Mouse (Mus musculus) mature B cell (primary cell): Measurements from ENCODE around the gene A930018P22Rik.

Experiments
- in situ Hi-C: fragments of 300-500 bp; cut with MboI; formaldehyde crosslinking; loops from 2 replicates; pipeline ENCODE4 v1.14.3; 2019

Gene A930018P22Rik

DNA sequence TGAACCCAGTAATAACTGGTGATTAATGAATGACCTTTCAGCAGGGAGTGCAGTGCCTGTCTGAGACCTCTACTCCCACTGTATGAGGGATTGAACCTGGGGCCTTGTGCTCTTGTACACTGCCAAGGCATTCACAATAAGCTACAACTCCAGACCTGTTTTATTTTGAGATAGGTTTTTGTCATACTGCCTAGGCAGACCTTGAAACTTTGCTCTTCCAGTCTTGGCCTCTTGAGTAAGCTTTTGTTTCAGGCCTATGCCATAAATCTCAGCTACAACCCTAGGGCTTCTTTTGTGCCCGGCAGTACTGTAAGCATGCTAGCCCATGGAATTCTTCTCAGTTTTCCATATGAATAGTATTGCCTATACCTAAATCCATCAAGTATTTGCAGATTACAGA is 3.5 kb upstream of the A930018P22Rik start:
- in situ Hi-C loops, result no loop called here

DNA sequence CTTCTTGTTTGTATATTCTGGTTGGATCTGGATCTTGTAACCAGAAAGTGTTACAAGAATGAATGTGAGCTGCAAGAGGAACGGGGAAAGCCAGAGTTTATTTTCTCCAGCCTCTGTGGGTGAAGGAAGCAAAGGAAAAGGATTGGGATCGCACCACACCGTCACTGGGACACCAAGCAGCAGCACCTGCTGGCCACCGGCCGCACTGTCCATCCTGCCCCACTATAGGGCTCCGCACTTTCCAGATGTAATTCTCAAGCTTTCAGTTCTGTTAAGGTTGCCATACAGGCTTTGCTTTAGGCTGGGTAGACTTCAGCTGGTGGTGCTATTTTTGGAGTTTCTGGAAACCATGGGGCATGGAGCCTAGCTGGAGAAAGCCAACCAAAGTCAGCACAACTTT is 2.3 kb upstream of the A930018P22Rik start:
- in situ Hi-C loops, result no loop called here

DNA sequence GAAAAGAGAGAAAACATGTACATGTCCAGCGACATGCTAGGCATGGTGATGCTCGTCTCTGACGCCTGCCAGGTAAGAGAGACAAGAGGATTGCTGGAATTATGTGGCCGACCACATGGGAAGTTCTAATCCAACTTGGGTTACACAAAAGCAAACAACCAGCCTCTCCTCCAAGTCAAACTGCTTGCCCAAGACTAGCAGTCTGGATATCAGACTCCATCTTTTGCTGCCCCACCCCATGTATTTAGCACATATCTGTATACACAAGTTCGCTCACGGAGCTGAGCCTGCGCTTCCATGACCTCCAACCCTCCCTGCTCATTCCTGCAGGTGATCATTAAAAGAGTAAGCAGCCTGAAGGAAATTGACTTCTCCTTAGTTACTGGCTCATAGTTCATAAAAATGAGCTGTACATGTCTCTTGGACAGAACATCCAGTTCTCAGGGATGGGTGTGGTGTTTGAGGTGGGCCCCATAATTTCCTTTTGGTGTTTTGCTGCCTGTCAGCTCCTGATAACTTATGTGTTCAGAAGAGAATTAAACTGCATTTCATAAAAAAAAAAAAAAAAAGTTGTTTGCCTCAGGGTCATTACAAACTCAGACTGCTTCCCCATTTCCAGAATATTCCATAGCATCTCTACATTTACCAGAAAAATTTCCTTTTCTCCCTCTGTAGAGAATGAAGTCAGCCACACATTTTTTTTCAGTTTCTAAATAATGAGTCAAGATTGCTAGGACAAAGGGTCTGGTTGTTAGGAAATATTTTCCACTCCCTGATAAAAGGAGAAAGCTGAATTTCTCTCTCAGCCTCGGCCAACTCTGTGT is 676 bp upstream of the A930018P22Rik start:
- in situ Hi-C loops, result no loop called here

DNA sequence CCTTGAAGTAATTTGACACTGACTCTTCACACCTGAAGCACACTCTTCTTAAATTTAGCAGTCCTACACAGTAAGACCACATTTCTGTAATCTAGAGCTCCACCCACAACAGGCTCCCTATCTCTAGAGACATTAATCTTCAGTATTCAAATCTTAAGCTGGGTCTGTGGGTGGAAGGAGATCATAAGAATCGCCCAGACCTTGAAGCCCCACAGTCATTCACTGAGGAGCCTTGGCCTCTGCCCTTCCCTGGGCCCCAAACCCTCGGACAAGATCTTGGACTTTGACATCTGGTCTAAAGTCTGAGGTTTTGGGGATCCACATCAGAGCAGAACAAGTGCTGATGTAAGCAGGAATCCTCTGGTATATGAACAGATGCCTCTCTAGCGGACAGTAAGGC is 971 bp downstream of the A930018P22Rik start:
- in situ Hi-C loops, result no loop called here

DNA sequence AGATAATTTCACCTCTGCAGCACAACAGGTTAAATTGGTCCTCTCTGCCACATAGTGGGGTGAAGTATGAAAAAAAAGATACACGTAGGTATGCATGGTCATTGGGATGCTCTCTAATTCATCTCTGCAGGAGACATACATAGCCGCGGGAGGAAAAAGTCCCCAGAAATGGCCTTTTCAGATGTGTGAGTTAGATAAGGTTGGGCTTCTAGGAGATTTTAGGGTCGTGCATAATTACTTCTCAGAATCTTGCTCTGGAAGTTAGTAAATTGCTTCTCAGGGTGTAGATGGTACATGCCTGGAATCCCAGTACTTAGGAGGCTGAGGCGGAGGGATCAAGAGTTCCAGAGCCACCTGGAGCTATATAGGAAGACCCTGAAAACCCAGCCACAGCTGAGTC is 1.5 kb downstream of the A930018P22Rik start:
- in situ Hi-C loops, result no loop called here

DNA sequence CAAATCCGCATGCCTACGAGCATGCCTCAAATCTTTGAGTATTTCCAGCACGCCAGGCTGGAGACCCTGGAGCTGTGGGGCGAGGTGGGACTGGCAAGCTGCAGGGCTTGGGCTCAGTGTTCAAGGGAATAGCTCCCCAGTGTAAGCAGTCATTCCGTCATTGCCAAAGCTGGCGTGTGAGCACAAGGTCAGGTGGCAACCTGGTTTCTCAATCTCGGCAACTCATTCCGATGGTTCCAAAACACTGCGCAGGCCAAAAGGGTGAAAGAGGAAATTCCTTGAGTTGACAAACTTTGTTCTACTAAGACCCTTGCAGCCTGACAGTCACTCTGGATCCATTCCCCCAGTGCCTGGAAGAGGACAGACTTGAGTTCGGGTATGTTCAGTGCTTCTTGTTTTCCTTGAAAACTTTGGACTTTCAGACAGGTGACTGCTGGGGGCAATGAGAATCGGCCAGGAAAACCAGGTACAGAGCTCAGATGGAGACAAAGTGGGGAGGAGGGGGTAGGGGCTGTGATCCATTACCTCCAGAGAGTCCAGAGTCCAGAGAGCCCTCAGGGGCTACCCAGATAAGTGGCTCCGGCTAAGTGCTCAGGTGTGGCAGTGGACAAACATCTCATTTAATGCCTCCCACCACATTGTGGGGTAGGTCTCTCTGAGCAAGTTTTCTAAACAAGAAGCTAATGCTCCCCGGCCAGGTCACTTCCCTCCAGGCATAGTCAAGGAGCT is 6.4 kb downstream of the A930018P22Rik start:
- in situ Hi-C loops, result no loop called here

DNA sequence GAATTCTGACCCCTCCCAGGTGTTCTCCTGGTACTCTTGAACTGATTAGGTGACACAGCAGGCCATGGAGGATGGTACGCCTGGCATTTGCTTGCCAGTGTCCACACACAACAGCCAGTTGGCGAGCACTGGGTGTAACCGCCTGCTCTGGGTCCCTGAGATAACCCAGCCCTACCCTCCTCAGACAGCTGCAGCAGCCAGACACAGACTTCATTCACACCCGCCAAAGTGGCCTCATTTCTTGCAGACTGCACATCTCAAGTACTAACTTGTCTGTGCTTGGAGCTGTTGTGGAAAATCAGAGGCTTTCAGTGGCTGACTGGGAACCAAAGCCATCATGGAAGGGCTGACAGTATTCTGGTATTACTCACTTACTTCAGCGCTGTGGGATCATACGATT is 7.6 kb downstream of the A930018P22Rik start:
- in situ Hi-C loops, result no loop called here

DNA sequence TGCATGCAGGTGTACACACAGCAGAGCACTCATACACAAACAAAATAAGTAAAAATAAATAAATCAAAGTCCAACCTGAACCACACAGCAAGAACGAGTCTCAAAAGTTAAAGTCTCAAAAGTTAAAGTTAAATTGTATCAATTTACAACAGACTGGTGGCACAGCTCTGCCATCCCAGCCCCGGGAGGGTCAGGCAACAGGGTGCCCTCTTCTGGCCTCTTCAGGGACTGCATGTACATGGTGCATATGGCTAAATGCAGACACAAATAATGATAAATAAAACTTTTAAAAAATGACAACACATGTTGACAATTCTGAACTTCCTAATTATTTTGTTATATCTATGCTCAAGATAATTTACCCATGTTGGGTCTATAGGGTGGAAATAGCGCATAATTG is 8.4 kb downstream of the A930018P22Rik start:
- in situ Hi-C loops, result no loop called here

DNA sequence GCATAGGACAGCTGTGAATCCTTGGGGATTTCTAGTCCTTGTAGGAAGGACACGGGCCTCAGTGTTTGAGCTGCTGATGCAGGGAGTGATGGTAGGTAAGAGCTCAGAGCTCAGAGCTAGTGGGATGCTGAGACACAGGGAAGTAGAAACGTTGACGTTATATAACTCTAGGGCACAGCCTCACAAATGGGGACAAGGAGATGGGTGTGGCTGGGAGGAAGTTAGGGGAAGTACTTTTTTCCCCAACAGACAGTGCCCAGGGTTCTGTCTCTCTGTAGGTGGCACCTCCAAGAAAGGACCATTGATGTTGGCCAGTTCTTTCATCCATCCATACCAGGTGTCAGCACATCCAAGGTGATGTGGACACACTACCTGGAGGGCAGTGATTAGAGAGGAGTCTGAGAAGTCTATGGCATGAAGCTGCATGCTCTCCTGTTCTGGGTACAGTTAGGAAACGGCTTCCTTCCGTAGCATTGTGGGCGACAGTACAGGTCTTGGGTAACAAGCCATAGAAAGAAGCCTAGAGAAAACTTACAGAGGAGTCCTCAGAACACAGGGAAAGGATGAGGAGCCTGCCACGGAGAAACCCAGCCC is 9.8 kb downstream of the A930018P22Rik start:
- in situ Hi-C loops, result no loop called here

DNA sequence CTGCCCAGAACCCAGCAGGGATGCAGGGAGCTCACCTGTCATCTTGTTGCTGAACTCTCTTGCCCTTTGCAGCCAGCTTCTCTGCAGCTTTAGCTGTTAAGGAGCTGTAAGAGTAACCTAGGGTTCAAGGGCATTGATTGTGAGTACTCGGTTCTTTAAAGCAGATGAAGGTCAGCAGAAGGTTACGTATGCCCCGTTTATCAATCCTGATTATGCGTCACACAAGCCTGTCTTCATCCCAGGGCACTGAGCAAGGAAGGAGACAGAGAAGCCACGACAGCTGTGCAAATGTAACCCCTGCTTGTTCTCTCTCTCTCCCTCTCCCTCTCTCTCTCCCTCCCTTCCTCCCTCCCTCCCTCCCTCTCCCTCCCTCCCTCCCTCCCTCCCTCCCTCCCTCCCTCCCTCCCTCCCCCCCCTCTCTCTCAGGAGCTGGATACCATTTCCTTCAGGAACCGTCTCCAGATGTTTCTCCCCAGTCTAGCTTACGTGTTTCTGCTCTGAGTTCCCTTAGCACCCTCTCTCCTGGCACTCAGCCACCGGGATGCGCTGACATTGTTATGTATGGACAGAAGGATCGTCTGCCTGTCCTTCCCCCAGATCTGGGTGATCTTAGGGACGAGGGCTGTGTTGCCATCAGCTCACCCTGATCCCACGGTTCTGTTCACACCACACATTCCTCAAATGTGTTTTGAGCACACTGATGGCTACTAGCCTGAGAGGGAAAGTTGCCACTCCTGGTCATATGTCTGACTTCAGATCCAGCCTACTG is 10.7 kb downstream of the A930018P22Rik start:
- in situ Hi-C loops, result no loop called here

DNA sequence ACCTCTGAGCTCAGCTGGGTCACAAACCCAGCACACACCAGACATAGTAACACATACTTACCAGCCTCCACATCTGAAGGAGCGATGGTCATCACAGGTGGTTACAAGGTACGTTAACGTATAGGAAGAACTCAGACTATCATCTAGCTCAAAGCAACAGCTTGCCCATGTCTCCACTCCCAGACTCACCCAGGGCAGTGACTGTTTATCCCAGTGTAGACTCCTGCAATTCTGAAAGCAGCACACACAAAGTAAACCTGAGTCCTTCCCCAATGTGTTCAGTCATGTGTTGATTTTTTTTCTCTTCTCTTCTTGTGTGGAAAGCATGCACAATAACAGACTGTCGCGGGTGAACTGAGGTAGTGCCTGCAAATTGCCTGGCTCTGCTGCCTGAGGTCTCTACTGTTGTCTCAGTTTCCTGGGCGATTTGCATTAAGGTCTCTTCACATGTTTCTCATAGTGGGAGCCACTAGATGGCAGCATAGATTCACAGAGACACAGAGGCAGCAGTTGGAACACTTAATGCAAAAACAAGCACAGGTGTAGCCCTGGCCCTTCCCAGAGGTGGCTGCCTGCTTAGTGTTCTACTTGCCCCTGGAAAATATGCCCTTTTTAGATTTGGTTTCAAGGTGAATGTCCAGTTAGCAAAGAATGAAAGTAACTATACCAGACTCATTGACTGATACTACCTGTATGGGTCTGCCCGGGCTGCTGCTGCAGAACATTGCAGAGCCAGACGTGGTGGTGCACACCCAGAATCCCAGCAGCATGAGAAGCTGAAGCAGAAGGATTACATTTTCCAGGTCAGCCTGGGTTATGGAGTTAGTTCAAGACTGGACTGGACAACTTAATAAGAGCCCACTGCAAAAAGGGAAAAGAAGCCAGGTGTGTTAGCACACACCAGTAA is 11.8 kb downstream of the A930018P22Rik start:
- in situ Hi-C loops, result no loop called here

DNA sequence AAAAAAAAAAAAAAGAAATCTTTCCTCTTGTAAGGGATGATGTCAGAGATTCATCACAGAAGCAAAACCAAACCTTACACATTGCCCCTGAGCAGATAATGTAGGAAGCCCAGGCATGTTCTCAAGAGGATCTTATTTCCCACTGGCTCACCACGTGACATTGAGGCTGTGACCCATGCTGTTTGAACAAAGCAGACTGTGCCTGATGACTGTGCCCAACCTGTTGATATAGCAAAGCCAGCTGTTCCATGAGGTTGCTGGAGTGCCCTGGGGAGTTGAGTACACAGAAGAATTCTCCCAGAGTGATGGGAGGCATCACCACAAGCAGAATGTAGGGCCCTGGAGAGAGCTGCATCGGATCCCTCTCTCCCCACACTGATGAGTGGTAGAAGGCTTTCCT is 13.4 kb downstream of the A930018P22Rik start:
- in situ Hi-C loops, result no loop called here

DNA sequence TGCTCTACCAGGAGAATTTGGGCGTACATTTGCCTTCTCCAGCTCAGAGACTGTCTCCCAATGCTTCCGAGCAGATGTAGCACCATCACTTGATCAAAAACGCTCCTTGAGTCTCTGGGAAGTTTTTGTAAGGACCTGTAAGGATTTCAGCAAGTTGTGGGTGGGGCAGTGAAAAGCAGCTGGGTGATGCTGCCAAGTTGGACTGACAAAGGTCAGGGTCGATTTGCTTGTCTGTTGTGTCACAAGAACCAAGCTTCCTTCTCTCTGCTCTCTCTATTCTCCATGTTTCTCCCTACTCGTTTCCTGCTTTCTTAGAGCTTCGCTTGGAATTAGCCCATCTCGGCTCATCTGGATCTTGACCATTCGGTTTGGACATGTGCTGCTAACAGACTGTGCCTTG is 19.6 kb downstream of the A930018P22Rik start:
- in situ Hi-C loops, result no loop called here

DNA sequence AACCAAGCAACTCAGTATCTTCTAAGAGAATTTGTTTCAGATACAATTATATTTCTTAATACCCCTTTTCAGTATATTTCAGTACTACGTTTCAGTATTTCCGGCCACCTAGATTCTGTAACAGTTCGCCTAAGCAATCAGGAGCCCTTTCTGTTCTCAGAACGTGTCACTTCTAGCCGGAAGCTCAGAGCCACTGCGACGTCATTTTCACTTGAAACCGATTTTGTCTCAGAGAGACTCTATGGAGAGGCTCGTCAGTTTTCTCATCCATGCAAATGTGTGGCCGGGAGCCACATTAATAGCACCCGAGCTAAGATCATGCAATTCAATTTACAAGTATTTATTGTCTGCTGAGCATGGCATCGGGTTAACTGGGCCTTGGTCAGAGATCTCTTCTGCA is 21.4 kb downstream of the A930018P22Rik start:
- in situ Hi-C loops, result no loop called here

DNA sequence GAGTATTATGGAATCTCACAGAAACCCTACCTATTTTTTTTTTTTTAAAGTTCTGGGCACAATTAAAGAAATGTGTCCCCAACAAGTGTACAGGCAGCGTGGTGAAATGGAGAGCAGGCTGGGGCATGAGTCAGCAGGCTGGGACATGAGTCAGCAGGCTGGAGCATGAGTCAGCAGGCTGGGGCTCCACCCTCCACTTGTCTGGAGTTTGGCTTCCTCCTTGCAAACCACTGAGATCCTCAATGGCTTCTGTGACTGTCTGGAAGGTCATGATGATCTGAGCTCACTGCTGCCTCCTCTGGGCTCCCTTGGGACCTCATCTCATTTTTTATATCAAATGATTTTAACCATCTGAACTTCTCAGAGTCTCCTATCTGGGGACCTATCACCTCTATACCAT is 23.4 kb downstream of the A930018P22Rik start:
- in situ Hi-C loops, result no loop called here

DNA sequence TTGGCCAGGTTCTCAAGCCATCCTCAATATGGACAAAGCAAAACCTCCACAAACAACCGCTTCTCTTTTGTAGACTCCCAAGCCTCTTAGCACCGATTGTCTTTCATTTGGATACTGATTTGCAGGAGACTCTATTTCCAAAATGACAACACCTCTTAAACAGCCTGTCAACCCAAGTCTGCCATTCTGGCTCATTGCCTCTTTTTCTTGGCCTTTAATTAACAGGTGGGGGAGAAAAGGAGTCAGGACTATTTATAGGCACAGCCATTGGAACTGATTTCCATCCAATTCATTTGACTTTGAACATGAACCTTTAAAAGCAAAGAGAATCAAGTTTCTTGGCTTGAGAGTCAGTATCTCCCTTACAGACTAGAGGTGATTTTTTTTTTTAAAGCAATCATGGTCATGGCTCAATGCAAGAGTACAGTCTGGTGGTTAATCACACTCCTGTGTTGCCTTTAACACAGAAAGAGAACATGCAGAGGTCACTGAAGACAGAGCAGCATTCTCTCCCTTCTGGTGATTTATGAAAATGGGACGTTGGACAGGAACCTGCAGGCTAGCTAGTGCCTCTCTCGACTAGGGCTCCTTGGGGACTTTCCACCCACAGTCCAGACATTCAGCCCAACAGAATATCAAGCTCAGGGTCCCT is 25.5 kb downstream of the A930018P22Rik start:
- in situ Hi-C loops, result no loop called here

DNA sequence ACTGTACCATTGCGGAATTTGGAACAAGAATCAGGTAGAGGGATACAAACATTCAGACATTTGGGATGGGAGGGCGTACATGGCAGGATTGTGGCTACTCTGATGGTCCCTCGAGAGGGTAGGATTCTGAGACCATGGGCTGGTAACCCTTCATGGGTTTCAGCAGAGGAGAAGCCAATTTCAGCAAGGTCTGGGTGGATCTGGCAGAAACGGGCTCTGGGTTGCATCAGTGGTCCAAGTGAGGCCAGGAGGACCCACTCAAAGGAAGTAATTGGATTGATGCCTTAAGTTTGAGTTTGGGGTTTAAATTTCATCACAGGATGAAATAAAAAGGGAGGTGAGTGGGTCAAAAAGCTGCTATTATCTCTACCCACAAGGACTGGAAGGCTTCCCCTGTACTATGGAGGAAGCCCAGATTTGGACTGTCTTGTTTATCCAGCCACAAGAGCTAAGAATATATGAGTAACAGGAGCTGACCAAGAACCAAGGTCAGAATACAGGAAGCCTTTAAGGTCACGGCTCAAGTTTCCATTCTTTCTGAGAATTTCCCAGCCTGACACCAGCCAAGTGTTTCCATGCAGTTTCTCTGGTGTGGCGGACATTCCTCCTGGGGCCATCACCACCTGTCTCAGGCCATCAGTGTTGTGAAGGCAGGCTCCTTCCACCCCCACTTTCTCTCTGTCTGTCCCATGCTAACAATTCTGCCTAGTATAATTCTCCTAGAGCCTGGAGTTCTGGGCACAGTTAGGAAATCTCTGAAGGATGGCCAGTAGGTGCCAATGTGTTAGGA is 28.2 kb downstream of the A930018P22Rik start:
- in situ Hi-C loops, result no loop called here

DNA sequence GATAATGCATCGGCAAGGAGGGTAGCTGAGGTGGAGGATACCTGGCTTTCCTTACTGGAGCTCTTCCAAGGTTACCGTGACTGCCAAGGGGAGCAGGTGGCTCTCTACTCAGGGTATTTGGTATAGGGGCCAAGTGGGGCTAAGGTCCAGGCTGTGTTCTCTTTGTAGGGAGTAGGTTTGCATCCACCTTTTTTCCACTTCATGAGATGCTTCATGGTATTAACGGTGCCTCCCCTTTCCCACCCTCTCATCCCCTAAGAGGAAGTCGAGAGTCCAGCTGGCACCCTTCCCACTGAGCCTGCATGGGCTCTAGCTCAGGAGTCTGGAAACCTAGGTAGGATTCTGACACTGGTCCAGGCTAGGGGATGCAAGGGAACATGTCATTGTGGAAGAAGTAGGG is 30.8 kb downstream of the A930018P22Rik start:
- in situ Hi-C loops, result no loop called here

DNA sequence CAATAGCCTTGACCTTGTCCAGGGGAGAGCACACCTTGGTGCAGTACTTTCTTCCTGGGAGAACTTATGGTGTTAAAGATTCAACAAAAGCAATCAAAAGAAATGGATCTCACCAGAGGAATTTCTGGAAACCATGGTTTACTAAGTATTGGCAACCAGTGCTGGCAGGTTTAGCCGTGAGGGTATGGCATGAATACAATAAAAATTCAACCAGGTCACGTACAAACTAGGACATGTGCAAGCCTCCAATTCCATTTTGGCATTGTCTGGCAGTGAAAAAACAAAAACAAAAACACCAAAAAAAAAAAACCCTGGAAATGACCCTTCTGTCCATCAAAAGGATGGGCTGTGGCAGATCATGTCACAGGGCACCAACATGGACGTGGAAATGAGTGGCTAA is 31.3 kb downstream of the A930018P22Rik start:
- in situ Hi-C loops, result no loop called here

DNA sequence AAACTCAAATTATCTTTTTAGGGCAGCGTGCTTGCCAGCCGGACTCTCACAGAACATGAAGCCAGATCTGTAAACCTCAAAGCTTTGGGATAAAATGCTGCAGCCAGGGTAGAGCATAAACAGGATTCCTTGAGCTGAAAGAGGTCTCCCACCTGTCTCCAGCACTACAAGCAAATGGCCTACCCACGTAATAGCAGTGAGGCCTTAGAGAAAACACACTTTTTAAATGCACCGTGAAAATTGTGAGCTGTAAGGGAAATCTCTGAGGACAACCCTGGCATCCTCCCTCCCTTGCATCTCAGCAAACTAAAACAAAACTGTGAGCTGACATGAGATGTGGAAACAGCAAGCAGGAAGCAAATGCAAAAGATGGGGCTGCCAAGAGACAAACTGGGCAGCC is 35.3 kb downstream of the A930018P22Rik start:
- in situ Hi-C loops, result no loop called here
